Mouse (Mus musculus): ENCODE measurements around the gene Mrfap1.

- peak; percentile 96 for TF ChIP-seq CTCF (IDR thresholded peaks at IDR 0.05; ENCODE audit: low read depth)
- no peak for TF ChIP-seq EP300 (IDR thresholded peaks at IDR 0.05; ENCODE audit: low read depth)
These were observed 39.4 kb upstream of the Mrfap1 start for GRCm38 (mm10) chr5:36835933-36836332.

Data from heart, postnatal 0 days (tissue).